Mouse (Mus musculus): ENCODE data around the gene Eif4b.

DNA sequence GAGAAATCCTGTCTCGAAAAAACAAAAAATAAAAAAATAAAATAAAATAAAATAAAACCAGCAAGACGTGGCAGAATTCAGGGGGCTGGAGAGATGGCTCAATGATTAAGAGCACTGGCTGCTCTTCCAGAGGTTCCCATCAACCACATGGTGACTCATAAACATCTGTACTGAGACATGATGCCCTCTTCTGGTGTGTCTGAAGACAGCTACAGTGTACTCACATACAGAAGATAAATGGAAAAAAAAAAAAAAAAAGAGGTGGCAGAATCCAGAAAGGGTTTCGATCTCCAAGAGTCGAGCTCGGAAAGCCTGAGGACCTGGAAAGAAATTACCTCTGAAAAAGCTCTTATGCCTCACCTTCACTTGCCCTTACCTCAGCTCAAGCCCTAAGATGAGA is 67.5 kb downstream of the Eif4b start:
- TF ChIP-seq POLR2A (IDR thresholded peaks at IDR 0.05; ENCODE audit: borderline replicate concordance, insufficient read depth, low read length): no peak
- TF ChIP-seq CTCF (IDR thresholded peaks at IDR 0.05; ENCODE audit: borderline replicate concordance, insufficient read depth, low read depth, low read length): no peak

All from cerebellum, adult 2 months (tissue).